ENCODE assay signal across 24 mouse cellular contexts in genomic region chrX:13285772-13286171, GRCm38 (mm10). TPM values are rescaled to one million over a fixed set of nuclear protein-coding genes. Genes with fewer than 3 reads are reported as not detected.
DNase-seq lines count a peak whose midpoint lies in the region; TF ChIP-seq lines count a peak whose summit lies in the region.
"Had no signal": no experiment of that assay in that cellular context is flagged by ENCODE, and none has a peak within 500 bp of the region (broad histone marks: within the 10 kb centered on the region; RNA-seq: fewer than 3 reads in every experiment).

No protein-coding gene starts in this region.

- no peaks in the 10 kb centered on the region for H3K27me3 ChIP-seq in CH12.LX (replicated peaks)
- H3K27me3 ChIP-seq: embryonic facial prominence, embryonic 13.5 days; forebrain, embryonic 12.5 days; forebrain, embryonic 15.5 days; hindbrain, embryonic 12.5 days; hindbrain, embryonic 15.5 days; Patski had no signal

- TF ChIP-seq RAD21 in CH12.LX (IDR thresholded peaks at IDR 0.05; ENCODE audit: low read depth, low read length) = no peak

- H3K4me1 ChIP-seq in CH12.LX (ENCODE audit: control insufficient read depth in 1 of 2, insufficient read depth in 2 of 2) = no peaks in the 10 kb centered on the region

- H3K79me2 ChIP-seq in CH12.LX (replicated peaks; ENCODE audit: control insufficient read depth, extremely low read depth, insufficient read depth, poor library complexity, severe bottlenecking) = peaks cover 22% of the 10 kb centered on the region

- peaks cover 27 to 56% of the 10 kb centered on the region in 2 experiments for H3K36me3 ChIP-seq in CH12.LX (replicated peaks in 1 of 2; ENCODE audit: control insufficient read depth in 1 of 2, insufficient read depth in 1 of 2, low read length in 1 of 2)

- DNase-seq in gastrocnemius, adult 2 months = no peak
- no peak for DNase-seq in gastrocnemius, postnatal 14 days
- DNase-seq in CH12.LX (ENCODE audit: extremely low read depth) = no peak
- DNase-seq in induced T-regulatory cell, adult 2 months (ENCODE audit: low read depth) = peak; percentile 3
- peak; percentile 9 for DNase-seq in naive thymus-derived CD4-positive, alpha-beta T cell, adult 2 months (ENCODE audit: low read depth)
- no peak for DNase-seq in spleen, postnatal 4 days (ENCODE audit: low spot score in 2 of 2)
- no peak for DNase-seq in B cell, adult 2 months
- DNase-seq: adrenal gland, postnatal 10 days; adrenal gland, postnatal 36 days; cerebellum, adult 2 months; cerebellum, postnatal 10 days; cerebellum, postnatal 36 days; embryo, embryonic 11 days; gastrocnemius, postnatal 10 days; heart, adult 11 months had no signal

- no peak overlapping the region for H3K27ac ChIP-seq in gastrocnemius, adult 2 months
- H3K27ac ChIP-seq in CH12.LX (ENCODE audit: insufficient read depth, low read depth) = no peak overlapping the region
- H3K27ac ChIP-seq: embryonic facial prominence, embryonic 10.5 days; embryonic facial prominence, embryonic 13.5 days; forebrain, embryonic 12.5 days; forebrain, embryonic 15.5 days; hindbrain, embryonic 12.5 days; hindbrain, embryonic 15.5 days had no signal

- in situ Hi-C loops in CH12.LX (cut with MboI; ENCODE audit: low pct_ligation_motif_present, low pct_unique_long_range_greater_than_20kb, low sequenced_read_pairs) = no loop called here

- TF ChIP-seq CTCF in gastrocnemius, adult 2 months (IDR thresholded peaks at IDR 0.05) = no peak
- no peak for TF ChIP-seq CTCF in CH12.LX (conservative IDR thresholded peaks at IDR 0.05 in 1 of 2, IDR thresholded peaks at IDR 0.05 in 1 of 2; ENCODE audit: low read depth in 2 of 2, low read length in 2 of 2)

- TF ChIP-seq EP300 in CH12.LX (IDR thresholded peaks at IDR 0.05; ENCODE audit: low read length) = no peak

- TF ChIP-seq POLR2A in CH12.LX (IDR thresholded peaks at IDR 0.05; ENCODE audit: low read depth, low read length) = peak; percentile 15; the same call in 1 of the 2 replicates

- H3K9ac ChIP-seq in CH12.LX (ENCODE audit: insufficient read depth, low read depth) = no peak overlapping the region
- H3K9ac ChIP-seq: embryonic facial prominence, embryonic 13.5 days; forebrain, embryonic 12.5 days; forebrain, embryonic 15.5 days; hindbrain, embryonic 12.5 days; hindbrain, embryonic 15.5 days had no signal

- peak overlapping the region; percentile 93 for H3K4me3 ChIP-seq in gastrocnemius, adult 2 months
- H3K4me3 ChIP-seq in CH12.LX (replicated peaks in 1 of 3; ENCODE audit: low read depth in 2 of 3, low read length in 2 of 3, poor library complexity in 1 of 3) = no peak overlapping the region
- H3K4me3 ChIP-seq: embryonic facial prominence, embryonic 10.5 days; embryonic facial prominence, embryonic 13.5 days; erythroblast, embryonic 14.5 days; forebrain, embryonic 12.5 days; forebrain, embryonic 15.5 days; hindbrain, embryonic 12.5 days; hindbrain, embryonic 15.5 days had no signal

- intact Hi-C loops in gastrocnemius, adult 2 months (cut with DNase I) = loop anchor here (10.0 kb wide), 1 partner anchor 59 kb away; no protein-coding TSS in a partner anchor
- intact Hi-C loops in gastrocnemius, postnatal 14 days (cut with DNase I; ENCODE audit: low total_unique reads) = no loop called here

- dilution Hi-C loops in CH12.LX (cut with MboI; ENCODE audit: extremely low pct_ligation_motif_present, extremely low pct_unique_long_range_greater_than_20kb, low sequenced_read_pairs) = no loop called here

- H3K9me3 ChIP-seq in CH12.LX (replicated peaks; ENCODE audit: low read length) = no peaks in the 10 kb centered on the region
- H3K9me3 ChIP-seq: embryonic facial prominence, embryonic 10.5 days; embryonic facial prominence, embryonic 13.5 days; forebrain, embryonic 12.5 days; forebrain, embryonic 15.5 days; hindbrain, embryonic 12.5 days; hindbrain, embryonic 15.5 days had no signal

- no peak overlapping the region for H3K4me2 ChIP-seq in CH12.LX (ENCODE audit: insufficient read depth, low read depth, poor library complexity, severe bottlenecking)
- H3K4me2 ChIP-seq: embryonic facial prominence, embryonic 13.5 days; forebrain, embryonic 12.5 days; heart, embryonic 11.5 days; hindbrain, embryonic 12.5 days; hindbrain, embryonic 15.5 days had no signal

TF ChIP-seq in CH12.LX, 34 proteins besides CTCF, POLR2A, EP300 and RAD21:
- TF ChIP-seq UBTF (IDR thresholded peaks at IDR 0.05; ENCODE audit: low read depth, low read length) = no peak
- no peak for TF ChIP-seq GABPA (IDR thresholded peaks at IDR 0.05; ENCODE audit: insufficient replicate concordance, low read depth, low read length)
- no peak for TF ChIP-seq ZKSCAN1 (IDR thresholded peaks at IDR 0.05; ENCODE audit: borderline replicate concordance, low read depth, low read length)
- TF ChIP-seq ZNF384 (IDR thresholded peaks at IDR 0.05; ENCODE audit: low read depth, low read length) = no peak
- TF ChIP-seq E2F4 (IDR thresholded peaks at IDR 0.05; ENCODE audit: insufficient replicate concordance, low read depth, low read length) = no peak
- no peak for TF ChIP-seq MAX (IDR thresholded peaks at IDR 0.05; ENCODE audit: low read length)
- TF ChIP-seq TBP (conservative IDR thresholded peaks at IDR 0.05; ENCODE audit: low read depth, low read length) = no peak
- TF ChIP-seq BHLHE40 (IDR thresholded peaks at IDR 0.05; ENCODE audit: low read depth, low read length) = no peak
- no peak for TF ChIP-seq ELF1 (IDR thresholded peaks at IDR 0.05; ENCODE audit: low read depth, low read length)
- no peak for TF ChIP-seq CHD1 (IDR thresholded peaks at IDR 0.05; ENCODE audit: low read depth, low read length)
- no peak for TF ChIP-seq HCFC1 (IDR thresholded peaks at IDR 0.05; ENCODE audit: low read depth, low read length)

RNA-seq across cellular contexts. Expression of gene Ddx3x, which starts 5.0 kb away (rescaled TPM):
- 100 to 1,000 TPM; 138 to 199 TPM for total RNA-seq in gastrocnemius, adult 2 months (2021)
- 100 to 1,000 TPM in 1 of 2 experiments, 10 to 100 TPM in 1; 84.9 to 119 TPM for total RNA-seq in gastrocnemius, postnatal 14 days (2021)
- total RNA-seq in CH12.LX (2012; rRNA removed) (104 and 164 TPM in 2 replicates), CH12.LX (2014; rRNA removed) (196 and 197 TPM in 2 replicates)
- polyA plus RNA-seq in CH12.LX (2012; ENCODE audit: insufficient read length, low read depth) = 329 and 383 TPM in 2 replicates

Comparison
In these comparisons a context has a peak if more than half of its experiments do, and no peak if none do; other contexts are left out.
1. DNase-seq: peak in induced T-regulatory cell, adult 2 months (single experiment) and naive thymus-derived CD4-positive, alpha-beta T cell, adult 2 months (single experiment); none in gastrocnemius, adult 2 months (single experiment), gastrocnemius, postnatal 14 days (single experiment), CH12.LX (single experiment), spleen, postnatal 4 days (0 of 2) and B cell, adult 2 months (0 of 2).